Mouse (Mus musculus): Measurements from ENCODE around the gene Slc25a44.

DNA sequence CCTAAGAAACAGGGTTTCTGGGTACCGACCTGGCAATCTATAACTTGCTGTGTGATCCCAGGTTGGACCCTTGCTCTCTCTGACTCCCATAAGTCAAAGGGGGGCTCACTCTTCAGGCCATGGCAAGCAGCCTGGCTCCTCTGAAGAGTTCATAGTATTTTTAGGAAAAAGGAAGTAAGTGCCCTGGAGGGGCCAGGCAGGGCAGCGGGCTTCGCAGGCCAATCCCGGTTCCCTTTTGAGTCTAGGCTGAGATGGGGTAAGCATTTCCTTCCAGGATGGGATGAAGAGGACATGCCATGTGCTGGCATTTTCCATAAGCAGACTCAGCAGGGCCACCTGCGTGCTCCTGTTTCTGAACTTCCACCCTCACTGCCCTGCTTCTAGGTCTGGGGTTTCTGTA is 35.1 kb upstream of the Slc25a44 start:
- no peak for TF ChIP-seq POLR2A (IDR thresholded peaks at IDR 0.05; ENCODE audit: control insufficient read depth, low read depth, low read length)
- TF ChIP-seq CTCF (IDR thresholded peaks at IDR 0.05; ENCODE audit: control insufficient read depth, insufficient read depth, insufficient replicate concordance, low read depth, low read length) = no peak
